Mouse (Mus musculus): ENCODE data around the gene Cox10. TPM values are rescaled to one million over a fixed set of nuclear protein-coding genes. Genes with fewer than 3 reads are reported as not detected.

Gene Cox10
- polyA plus RNA-seq, 1 experiment, result 0.88 TPM

DNA sequence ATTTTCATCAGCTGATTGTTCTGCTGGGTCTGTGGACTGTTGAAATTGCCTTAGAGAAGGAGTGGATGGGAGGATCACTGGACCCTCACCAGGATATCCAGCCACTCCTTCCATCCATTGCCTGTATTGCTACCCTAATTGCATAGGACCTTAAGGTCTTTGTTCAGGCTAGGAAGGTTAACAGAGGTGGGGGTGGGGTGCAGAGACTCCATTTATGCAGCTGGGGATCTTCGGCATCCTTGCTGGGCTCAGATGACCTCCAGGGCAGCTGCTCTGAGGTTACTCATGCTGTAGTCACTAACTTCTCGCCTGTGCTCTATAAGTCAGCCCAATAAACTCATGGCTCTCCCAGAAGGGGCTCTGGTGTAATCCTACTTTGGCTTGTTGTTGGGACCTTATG, 10.4 kb upstream of the Cox10 start:
- no peaks in the 10 kb centered on the region for H3K27me3 ChIP-seq (ENCODE audit: control insufficient read depth)
- H3K4me1 ChIP-seq (ENCODE audit: control insufficient read depth), result no peaks in the 10 kb centered on the region
- H3K36me3 ChIP-seq (ENCODE audit: control insufficient read depth), result no peaks in the 10 kb centered on the region
- no peak for TF ChIP-seq GATA1 (IDR thresholded peaks at IDR 0.05; ENCODE audit: low read length)
- TF ChIP-seq TAL1 (IDR thresholded peaks at IDR 0.05; ENCODE audit: low read length), result no peak
- H3K4me3 ChIP-seq (replicated peaks), result no peak overlapping the region
- H3K9me3 ChIP-seq (ENCODE audit: control insufficient read depth, low read length), result no peaks in the 10 kb centered on the region

- Histone ChIP-seq H3K4me1 (ENCODE audit: control insufficient read depth) (peaks cover under 1% of the 10 kb centered on the region; the same call in 1 of the 2 replicates), H3K9me3 (ENCODE audit: control insufficient read depth, low read length) (no peaks in the 10 kb centered on the region), H3K27me3 (ENCODE audit: control insufficient read depth) (no peaks in the 10 kb centered on the region), H3K4me3 (replicated peaks) (no peak overlapping the region), H3K36me3 (ENCODE audit: control insufficient read depth) (peaks cover 14% of the 10 kb centered on the region)
- TF ChIP-seq TAL1 (IDR thresholded peaks at IDR 0.05; ENCODE audit: low read length), result no peak
- no peak for TF ChIP-seq GATA1 (IDR thresholded peaks at IDR 0.05; ENCODE audit: low read length)
Measured at GRCm38 (mm10) chr11:64085888-64086287, 6.6 kb upstream of the Cox10 start.

DNA sequence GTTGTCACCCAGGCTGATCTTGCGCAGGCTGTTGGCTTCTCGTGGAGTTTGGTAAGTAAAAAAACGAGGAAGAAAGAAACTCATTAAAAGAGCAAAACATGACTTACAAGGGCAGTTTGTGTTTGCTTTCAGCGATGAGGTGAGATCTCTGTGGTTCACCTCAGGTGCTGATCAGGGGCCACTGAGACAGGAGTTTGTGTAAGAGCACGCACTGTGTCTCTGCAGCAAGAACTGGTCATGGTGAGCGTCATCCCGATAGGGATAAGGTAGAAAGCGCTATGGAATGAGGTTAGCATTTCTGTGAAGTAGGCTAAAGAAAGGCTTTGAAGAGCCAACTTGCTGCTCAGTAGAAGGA, 436 bp upstream of the Cox10 start:
- H3K9me3 ChIP-seq (ENCODE audit: control insufficient read depth, low read length), result no peaks in the 10 kb centered on the region
- H3K4me3 ChIP-seq (replicated peaks), result peak overlapping the region; percentile 66
- H3K27me3 ChIP-seq (ENCODE audit: control insufficient read depth), result no peaks in the 10 kb centered on the region
- peaks cover 14% of the 10 kb centered on the region for H3K36me3 ChIP-seq (ENCODE audit: control insufficient read depth)
- H3K4me1 ChIP-seq (ENCODE audit: control insufficient read depth), result peaks cover 24% of the 10 kb centered on the region
- no peak for TF ChIP-seq TAL1 (IDR thresholded peaks at IDR 0.05; ENCODE audit: low read length)

- H3K27me3 ChIP-seq (ENCODE audit: control insufficient read depth), result no peaks in the 10 kb centered on the region
- peaks cover 24% of the 10 kb centered on the region for H3K4me1 ChIP-seq (ENCODE audit: control insufficient read depth)
- H3K4me3 ChIP-seq (replicated peaks), result no peak overlapping the region
- H3K36me3 ChIP-seq (ENCODE audit: control insufficient read depth), result peaks cover 19% of the 10 kb centered on the region
- TF ChIP-seq GATA1 (IDR thresholded peaks at IDR 0.05; ENCODE audit: low read length) (no peak), TAL1 (IDR thresholded peaks at IDR 0.05; ENCODE audit: low read length) (no peak)
- no peaks in the 10 kb centered on the region for H3K9me3 ChIP-seq (ENCODE audit: control insufficient read depth, low read length)
Measured at GRCm38 (mm10) chr11:64076212-64076611, 3.1 kb downstream of the Cox10 start.

DNA sequence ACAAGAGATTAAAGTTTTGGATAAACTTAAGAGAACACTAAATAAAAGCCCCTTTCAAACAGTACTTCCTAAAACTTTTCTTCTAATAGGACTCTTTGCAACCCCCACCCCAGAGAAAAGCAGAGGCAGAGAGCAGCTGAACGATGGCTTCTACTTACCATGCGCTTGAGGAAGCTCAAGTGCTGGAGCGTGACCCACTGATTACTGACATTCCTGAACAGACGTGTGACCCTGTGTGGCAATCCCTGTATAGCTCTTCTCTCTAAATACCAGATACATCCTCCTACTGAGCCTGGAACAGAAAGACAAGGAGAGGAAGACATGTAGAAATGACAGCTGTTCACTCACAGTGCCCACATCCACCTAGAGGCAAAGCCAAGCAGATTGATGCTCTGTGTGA, 5.9 kb downstream of the Cox10 start:
- no peaks in the 10 kb centered on the region for H3K9me3 ChIP-seq (ENCODE audit: control insufficient read depth, low read length)
- H3K27me3 ChIP-seq (ENCODE audit: control insufficient read depth), result no peaks in the 10 kb centered on the region
- H3K36me3 ChIP-seq (ENCODE audit: control insufficient read depth), result peaks cover 43% of the 10 kb centered on the region
- TF ChIP-seq GATA1 (IDR thresholded peaks at IDR 0.05; ENCODE audit: low read length), result no peak
- no peak for TF ChIP-seq TAL1 (IDR thresholded peaks at IDR 0.05; ENCODE audit: low read length)
- peaks cover 5% of the 10 kb centered on the region for H3K4me1 ChIP-seq (ENCODE audit: control insufficient read depth)
- no peak overlapping the region for H3K4me3 ChIP-seq (replicated peaks)

GRCm38 (mm10) chr11:64071536-64071935, 7.7 kb downstream of the Cox10 start:
- no peaks in the 10 kb centered on the region for H3K4me1 ChIP-seq (ENCODE audit: control insufficient read depth)
- peaks cover 59% of the 10 kb centered on the region for H3K36me3 ChIP-seq (ENCODE audit: control insufficient read depth)
- H3K27me3 ChIP-seq (ENCODE audit: control insufficient read depth), result no peaks in the 10 kb centered on the region
- H3K4me3 ChIP-seq (replicated peaks), result no peak overlapping the region
- no peaks in the 10 kb centered on the region for H3K9me3 ChIP-seq (ENCODE audit: control insufficient read depth, low read length)
- TF ChIP-seq GATA1 (IDR thresholded peaks at IDR 0.05; ENCODE audit: low read length) (no peak), TAL1 (IDR thresholded peaks at IDR 0.05; ENCODE audit: low read length) (no peak)

DNA sequence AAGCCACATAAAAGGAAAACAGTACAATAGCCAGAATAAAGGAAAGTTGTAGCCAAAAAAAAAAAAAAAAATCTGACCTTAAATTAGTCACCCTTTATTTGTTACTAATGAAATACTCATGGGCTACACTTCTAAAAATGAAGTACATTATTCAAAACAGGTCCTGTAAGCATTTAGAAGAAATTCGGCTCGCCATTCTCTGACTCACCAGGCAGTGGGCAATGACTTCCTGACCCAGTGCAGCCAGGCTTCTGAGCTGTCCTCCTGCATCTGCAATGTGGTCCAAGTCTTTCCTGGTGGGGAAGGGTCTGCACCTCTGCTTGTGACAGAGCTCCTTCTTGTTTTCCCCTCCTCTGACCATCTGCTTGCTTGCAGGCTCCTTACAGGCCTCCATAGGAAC, 13.3 kb downstream of the Cox10 start:
- H3K27me3 ChIP-seq (ENCODE audit: control insufficient read depth), result no peaks in the 10 kb centered on the region
- no peaks in the 10 kb centered on the region; the same call in 1 of the 2 replicates for H3K4me1 ChIP-seq (ENCODE audit: control insufficient read depth)
- peaks cover 45% of the 10 kb centered on the region for H3K36me3 ChIP-seq (ENCODE audit: control insufficient read depth)
- TF ChIP-seq GATA1 (IDR thresholded peaks at IDR 0.05; ENCODE audit: low read length), result no peak
- no peak for TF ChIP-seq TAL1 (IDR thresholded peaks at IDR 0.05; ENCODE audit: low read length)
- H3K9me3 ChIP-seq (ENCODE audit: control insufficient read depth, low read length), result no peaks in the 10 kb centered on the region
- no peak overlapping the region for H3K4me3 ChIP-seq (replicated peaks)

- Histone ChIP-seq H3K27me3 (ENCODE audit: control insufficient read depth) (no peaks in the 10 kb centered on the region), H3K9me3 (ENCODE audit: control insufficient read depth, low read length) (no peaks in the 10 kb centered on the region), H3K4me3 (replicated peaks) (no peak overlapping the region), H3K36me3 (ENCODE audit: control insufficient read depth) (peaks cover 37% of the 10 kb centered on the region), H3K4me1 (ENCODE audit: control insufficient read depth) (peaks cover 4% of the 10 kb centered on the region)
- TF ChIP-seq TAL1 (IDR thresholded peaks at IDR 0.05; ENCODE audit: low read length) (no peak), GATA1 (IDR thresholded peaks at IDR 0.05; ENCODE audit: low read length) (no peak)
Measured at GRCm38 (mm10) chr11:64063130-64063529, 16.1 kb downstream of the Cox10 start.

DNA sequence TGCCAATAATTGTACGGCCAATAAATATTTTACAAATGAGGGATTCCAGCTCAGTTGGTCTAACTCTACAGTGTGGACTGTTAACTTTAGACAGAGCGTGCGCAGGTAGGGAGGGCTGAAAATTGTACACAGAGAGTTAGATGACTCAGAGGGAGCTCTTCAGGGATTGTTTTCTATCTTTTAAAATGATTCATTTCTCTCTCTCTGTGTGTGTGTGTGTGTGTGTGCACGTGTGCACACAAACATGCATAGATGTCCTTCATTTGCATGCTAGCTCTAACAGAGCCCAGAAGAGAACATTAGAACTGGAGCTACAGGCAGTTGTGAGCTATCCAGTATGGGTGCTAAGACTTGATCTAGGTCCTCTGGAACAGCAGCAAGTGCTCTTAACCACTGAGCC, 17.0 kb downstream of the Cox10 start:
- Histone ChIP-seq H3K4me1 (ENCODE audit: control insufficient read depth) (peaks cover 4% of the 10 kb centered on the region), H3K27me3 (ENCODE audit: control insufficient read depth) (no peaks in the 10 kb centered on the region), H3K4me3 (replicated peaks) (no peak overlapping the region), H3K9me3 (ENCODE audit: control insufficient read depth, low read length) (no peaks in the 10 kb centered on the region), H3K36me3 (ENCODE audit: control insufficient read depth) (peaks cover 33% of the 10 kb centered on the region)
- no peak for TF ChIP-seq TAL1 (IDR thresholded peaks at IDR 0.05; ENCODE audit: low read length)
- TF ChIP-seq GATA1 (IDR thresholded peaks at IDR 0.05; ENCODE audit: low read length), result no peak

- Histone ChIP-seq H3K27me3 (ENCODE audit: control insufficient read depth) (no peaks in the 10 kb centered on the region), H3K36me3 (ENCODE audit: control insufficient read depth) (peaks cover 35% of the 10 kb centered on the region), H3K9me3 (ENCODE audit: control insufficient read depth, low read length) (no peaks in the 10 kb centered on the region), H3K4me3 (replicated peaks) (no peak overlapping the region), H3K4me1 (ENCODE audit: control insufficient read depth) (peaks cover 4% of the 10 kb centered on the region)
- no peak for TF ChIP-seq TAL1 (IDR thresholded peaks at IDR 0.05; ENCODE audit: low read length)
- no peak for TF ChIP-seq GATA1 (IDR thresholded peaks at IDR 0.05; ENCODE audit: low read length)
Measured at GRCm38 (mm10) chr11:64059305-64059704, 20.0 kb downstream of the Cox10 start.
